Mouse (Mus musculus): ENCODE measurements around the gene Zfp420.

- TF ChIP-seq CTCF (IDR thresholded peaks at IDR 0.05; ENCODE audit: low read depth, low read length) (no peak), POLR2AphosphoS5 (IDR thresholded peaks at IDR 0.05; ENCODE audit: insufficient replicate concordance, low read depth, low read length) (no peak), GATA2 (IDR thresholded peaks at IDR 0.05; ENCODE audit: borderline replicate concordance, low read depth, low read length) (no peak)
Measured at GRCm38 (mm10) chr7:29906682-29907058, 46.9 kb downstream of the Zfp420 start.

All from G1E (cell line).